Mouse (Mus musculus) C2C12 (cell line): ENCODE measurements around the gene Smtnl2.

ENCODE experiments used
- CEBPB ChIP-seq: IDR thresholded peaks from one replicate; pipeline ENCODE4 v1.6.1; 2011; ENCODE audit warnings: low read depth, mild to moderate bottlenecking, control low read depth, moderate library complexity
- CTCF ChIP-seq: IDR thresholded peaks from one replicate; pipeline ENCODE4 v1.5.1; 2011; ENCODE audit not compliant: control insufficient read depth, insufficient read depth, insufficient read length

DNA sequence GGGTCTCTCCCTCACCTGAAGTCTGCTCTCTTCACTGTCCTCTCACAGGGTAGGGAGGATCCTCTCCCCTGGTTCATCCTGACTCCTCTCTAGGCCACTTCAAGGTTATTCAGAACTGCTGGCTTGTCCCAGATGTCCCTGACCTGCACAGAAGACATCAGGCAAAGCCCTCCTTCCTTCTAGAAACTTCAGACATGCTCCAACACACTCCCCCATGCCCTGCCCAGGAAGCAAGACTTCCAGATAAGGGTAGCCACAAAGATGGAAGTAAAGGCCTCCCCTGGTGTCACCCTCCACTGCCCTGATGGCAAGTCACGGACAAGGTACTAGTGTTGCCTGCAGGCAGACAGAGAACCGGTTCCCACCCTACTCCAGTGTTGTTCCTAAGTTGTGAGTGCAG lies 16.8 kb downstream of the Smtnl2 start:
- TF ChIP-seq CTCF (no peak), CEBPB (no peak)
